Mouse (Mus musculus) effector memory CD4-positive, alpha-beta T cell, adult 5 months (primary cell): ENCODE measurements around the gene Adgrg5. TPM values are rescaled to one million over a fixed set of nuclear protein-coding genes. Genes with fewer than 3 reads are reported as not detected.

Source experiments
- polyA plus RNA-seq: library from polyadenylated mRNA; unstranded; fragments of 100-300 nt; shearing (Covaris generic); gene quantifications from one replicate; pipeline ENCODE4 v1.2.1, GENCODE M21; 2017

The Adgrg5 gene
- polyA plus RNA-seq = not detected

DNA sequence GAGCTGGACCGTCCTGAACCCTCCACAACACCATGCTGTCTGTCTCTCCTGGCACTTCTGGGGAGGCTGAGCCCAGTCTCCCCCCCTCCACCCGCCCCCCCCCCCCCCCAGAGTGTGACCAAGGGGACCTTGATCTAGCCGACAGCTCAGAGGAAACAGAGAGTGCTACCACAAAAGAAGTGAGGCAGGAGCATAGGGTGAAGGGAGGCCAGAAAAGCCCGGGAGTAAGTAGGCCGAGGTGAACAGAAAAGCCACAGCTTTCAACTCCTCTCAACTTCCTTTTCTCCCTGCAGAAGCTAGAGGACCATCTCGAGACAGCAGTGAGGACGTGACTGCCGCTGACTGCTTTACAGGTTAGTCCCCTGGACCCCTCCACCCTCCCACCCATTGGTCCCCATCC is at the start of gene Adgrg5:
Gene Adgrg5, plus strand, starts transcription at position 290 of the 400 bp plus-strand sequence.

GRCm38 (mm10) chr8:94876197-94876730 is 47.2 kb upstream of the Adgrg5 start, which contains the start of gene Dok4:
TSS of gene Dok4 (minus strand) at chr8:94876330.

GRCm38 (mm10) chr8:94917851-94918495 is 5.5 kb upstream of the Adgrg5 start, which contains the start of gene Ccdc102a:
TSS of gene Ccdc102a (minus strand) at chr8:94918098.

DNA sequence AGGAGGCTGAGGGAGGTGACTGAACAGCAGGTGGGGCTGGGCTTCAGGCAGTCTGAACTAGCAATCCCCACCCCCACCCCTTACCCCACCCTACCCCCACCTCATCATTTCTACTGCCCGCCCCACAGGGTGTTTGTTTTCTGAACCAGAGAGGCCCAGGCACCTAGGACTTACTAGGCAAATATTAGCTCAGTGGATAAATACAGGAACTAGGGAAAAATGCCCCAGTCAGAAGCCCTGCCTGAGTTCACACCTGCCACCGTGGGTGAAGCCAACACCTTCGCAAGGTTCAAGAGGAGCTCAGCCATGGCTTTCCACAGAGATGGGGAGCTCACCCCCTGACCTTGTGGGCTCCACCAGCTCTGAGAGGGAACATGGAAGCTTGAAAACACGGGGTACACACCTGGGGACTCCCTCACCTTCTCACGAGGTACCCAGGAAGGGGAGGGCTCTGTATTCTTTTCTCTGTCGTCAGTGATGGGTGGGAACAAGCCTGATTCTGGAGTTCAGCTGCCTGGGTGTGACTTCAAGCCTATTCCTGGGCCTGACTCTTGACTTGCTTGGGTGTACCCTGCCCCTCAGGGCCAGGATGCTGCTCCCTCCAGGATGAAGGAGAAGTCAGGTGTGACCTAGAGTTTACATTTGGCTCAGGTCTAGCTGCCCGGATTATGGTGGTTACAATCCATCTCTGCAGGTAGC is 51.1 kb downstream of the Adgrg5 start, which contains the start of gene Adgrg1:
Gene Adgrg1, plus strand, starts transcription at position 285 of the 699 bp plus-strand sequence.

Other genes starting within 250 kb of the Adgrg5 start
- not detected for gene Pllp, start 227.4 kb upstream of the Adgrg5 start, polyA plus RNA-seq
- gene Ccl22, start 178.1 kb upstream of the Adgrg5 start, polyA plus RNA-seq = not detected
- gene Cx3cl1, start 151.7 kb upstream of the Adgrg5 start, polyA plus RNA-seq = not detected
- not detected for gene Ccl17, start 113.2 kb upstream of the Adgrg5 start, polyA plus RNA-seq
- 35.6 TPM for gene Coq9, start 85.4 kb upstream of the Adgrg5 start, polyA plus RNA-seq
- 93.5 TPM for gene Ciapin1, start 85.3 kb upstream of the Adgrg5 start, polyA plus RNA-seq
- 87.9 TPM for gene Polr2c, start 66.2 kb upstream of the Adgrg5 start, polyA plus RNA-seq
- 2.1 TPM for gene Dok4, start 47.4 kb upstream of the Adgrg5 start, polyA plus RNA-seq
- 0.16 TPM for gene Ccdc102a, start 5.6 kb upstream of the Adgrg5 start, polyA plus RNA-seq
- gene Adgrg1, start 51.1 kb downstream of the Adgrg5 start, polyA plus RNA-seq = 0.60 TPM
- gene Adgrg3, start 94.0 kb downstream of the Adgrg5 start, polyA plus RNA-seq = 2.0 TPM
- gene Drc7, start 131.4 kb downstream of the Adgrg5 start, polyA plus RNA-seq = 0.12 TPM
- 20.9 TPM for gene Katnb1, start 157.5 kb downstream of the Adgrg5 start, polyA plus RNA-seq